Mouse (Mus musculus) brown adipose tissue, adult 24 weeks (tissue): ENCODE data around the gene Ddah1. TPM values are rescaled to one million over a fixed set of nuclear protein-coding genes. Genes with fewer than 3 reads are reported as not detected.
A peak's percentile ranks its signal among the peaks of the same experiment; 100 is the strongest.
"Not testable (repeated sequence)": the region's sequence is repeated elsewhere in the genome, so short reads cannot be mapped to it uniquely, and the experiment has no call there.

Source experiments
- H3K27ac ChIP-seq: fragments of 200-500 bp; replicated peaks from 2 replicates; pipeline ENCODE4 v1.5.1; 2012; ENCODE audit warnings: low read depth, mild to moderate bottlenecking, low read length
- H3K4me1 ChIP-seq: fragments of 200-500 bp; 2 replicates; pipeline ENCODE4 v1.6.1; 2012; ENCODE audit warnings: low read length, mixed read lengths; ENCODE audit not compliant: control insufficient read depth, insufficient read depth, insufficient read length
- H3K4me3 ChIP-seq: fragments of 200-500 bp; 2 replicates; pipeline ENCODE4 v1.5.1; 2012; ENCODE audit warnings: low read depth, mild to moderate bottlenecking, low read length, moderate library complexity; ENCODE audit not compliant: insufficient read depth
- polyA plus RNA-seq: library from polyadenylated mRNA; stranded (reverse); fragments of >200 nt; gene quantifications from 2 replicates; pipeline ENCODE4 v1.2.4, GENCODE M21; 2012; ENCODE audit not compliant: missing spikeins, insufficient read depth, insufficient read length

Gene Ddah1
- polyA plus RNA-seq, 1 experiment, result 0.59 TPM

- peaks cover 10% of the 10 kb centered on the region for H3K4me1 ChIP-seq
Measured at GRCm38 (mm10) chr3:145885851-145886464, 127.5 kb downstream of the Ddah1 start.

GRCm38 (mm10) chr3:145887430-145887971 lies 129.0 kb downstream of the Ddah1 start:
- no peak overlapping the region for H3K4me3 ChIP-seq
- H3K4me1 ChIP-seq, result peaks cover 15% of the 10 kb centered on the region
- peak overlapping the region; percentile 70 for H3K27ac ChIP-seq

More at GRCm38 (mm10) chr3:145885851-145886464, 127.5 kb downstream of the Ddah1 start:
- Histone ChIP-seq H3K4me3 (no peak overlapping the region), H3K27ac (peak overlapping the region; percentile 95)

GRCm38 (mm10) chr3:145890346-145891132 lies 132.1 kb downstream of the Ddah1 start:
- Histone ChIP-seq H3K4me3 (no peak overlapping the region), H3K27ac (no peak overlapping the region), H3K4me1 (peaks cover 27% of the 10 kb centered on the region)

- Histone ChIP-seq H3K27ac (peak overlapping the region; percentile 46), H3K4me1 (peaks cover 21% of the 10 kb centered on the region), H3K4me3 (no peak overlapping the region)
Measured at GRCm38 (mm10) chr3:145892451-145892850, 134.0 kb downstream of the Ddah1 start.

GRCm38 (mm10) chr3:145894131-145894530 lies 135.7 kb downstream of the Ddah1 start:
- H3K4me3 ChIP-seq, result no peak overlapping the region
- H3K27ac ChIP-seq, result peak overlapping the region; percentile 69
- peaks cover 21% of the 10 kb centered on the region for H3K4me1 ChIP-seq

- H3K4me3 ChIP-seq, result no peak overlapping the region
- H3K27ac ChIP-seq, result no peak overlapping the region
- H3K4me1 ChIP-seq, result peaks cover 19% of the 10 kb centered on the region
Measured at GRCm38 (mm10) chr3:145897749-145898148, 139.3 kb downstream of the Ddah1 start.

GRCm38 (mm10) chr3:145899832-145900231 lies 141.4 kb downstream of the Ddah1 start:
- H3K27ac ChIP-seq, result peak overlapping the region; percentile 51; the same call in 1 of the 2 replicates
- H3K4me1 ChIP-seq, result 0 out of 2 replicates have a peak, but pooled peaks cover 6% of the 10 kb centered on the region
- no peak overlapping the region for H3K4me3 ChIP-seq

- H3K4me1 ChIP-seq, result peaks cover 4% of the 10 kb centered on the region; the same call in 1 of the 2 replicates
- no peak overlapping the region for H3K27ac ChIP-seq
- H3K4me3 ChIP-seq, result no peak overlapping the region
Measured at GRCm38 (mm10) chr3:145903530-145903929, 145.1 kb downstream of the Ddah1 start.

GRCm38 (mm10) chr3:145904850-145905776 lies 146.6 kb downstream of the Ddah1 start:
- H3K27ac ChIP-seq, result no peak overlapping the region
- H3K4me1 ChIP-seq, result no peaks in the 10 kb centered on the region; the same call in 1 of the 2 replicates
- no peak overlapping the region for H3K4me3 ChIP-seq

GRCm38 (mm10) chr3:145906582-145906981 lies 148.1 kb downstream of the Ddah1 start:
- H3K4me1 ChIP-seq, result no peaks in the 10 kb centered on the region; the same call in 1 of the 2 replicates

GRCm38 (mm10) chr3:145912512-145912911 lies 154.0 kb downstream of the Ddah1 start:
- Histone ChIP-seq H3K4me1 (no peaks in the 10 kb centered on the region), H3K27ac (no peak overlapping the region), H3K4me3 (no peak overlapping the region)

More at GRCm38 (mm10) chr3:145906582-145906981, 148.1 kb downstream of the Ddah1 start:
- Histone ChIP-seq H3K4me3 (no peak overlapping the region), H3K27ac (no peak overlapping the region)

- Histone ChIP-seq H3K4me3 (no peak overlapping the region), H3K27ac (no peak overlapping the region), H3K4me1 (no peaks in the 10 kb centered on the region)
Measured at GRCm38 (mm10) chr3:145913263-145913662, 154.8 kb downstream of the Ddah1 start.

- not testable (repeated sequence) for H3K4me3 ChIP-seq, H3K4me1 ChIP-seq, H3K27ac ChIP-seq
Measured at GRCm38 (mm10) chr3:145913942-145914341, 155.5 kb downstream of the Ddah1 start.

- Histone ChIP-seq H3K27ac (no peak overlapping the region), H3K4me1 (no peaks in the 10 kb centered on the region), H3K4me3 (no peak overlapping the region)
Measured at GRCm38 (mm10) chr3:145916374-145916773, 157.9 kb downstream of the Ddah1 start.
